Mouse (Mus musculus) liver, embryonic 16.5 days (tissue): Measurements from ENCODE around the gene Mpg. TPM values are rescaled to one million over a fixed set of nuclear protein-coding genes. Genes with fewer than 3 reads are reported as not detected.
"Not testable (repeated sequence)": the region's sequence is repeated elsewhere in the genome, so short reads cannot be mapped to it uniquely, and the experiment has no call there.

Source experiments
- ATAC-seq: fragments of 200-750 bp; cut with Nextera tagmentation; 2 replicates; pipeline ENCODE4 v1.8.0; 2017; ENCODE audit warnings: low read depth, mild to moderate bottlenecking, moderate number of reproducible peaks, moderate library complexity
- H3K27ac ChIP-seq: fragments of 300-500 bp; sonication (generic); 2 replicates; pipeline ENCODE4 v1.5.1; 2014; ENCODE audit warnings: mild to moderate bottlenecking, low read length
- H3K27me3 ChIP-seq: fragments of 300-500 bp; sonication (generic); 2 replicates; pipeline ENCODE4 v1.6.1; 2014; ENCODE audit warnings: low read depth, low read length, mixed read lengths; ENCODE audit not compliant: control insufficient read depth, insufficient read depth
- H3K36me3 ChIP-seq: fragments of 300-500 bp; sonication (generic); 2 replicates; pipeline ENCODE4 v1.6.1; 2014; ENCODE audit warnings: mild to moderate bottlenecking; ENCODE audit not compliant: control insufficient read depth, insufficient read depth
- H3K4me1 ChIP-seq: fragments of 300-500 bp; sonication (generic); 2 replicates; pipeline ENCODE4 v1.6.1; 2014; ENCODE audit warnings: low read depth, low read length, mixed read lengths; ENCODE audit not compliant: control insufficient read depth
- H3K4me2 ChIP-seq: fragments of 300-500 bp; sonication (generic); 2 replicates; pipeline ENCODE4 v1.6.1; 2014; ENCODE audit warnings: low read depth, low read length, mixed read lengths
- H3K4me3 ChIP-seq: fragments of 300-500 bp; sonication (generic); 2 replicates; pipeline ENCODE4 v1.5.1; 2014; ENCODE audit warnings: low read depth, mild to moderate bottlenecking, low read length
- H3K9ac ChIP-seq: fragments of 300-500 bp; sonication (generic); 2 replicates; pipeline ENCODE4 v1.6.1; 2014; ENCODE audit warnings: low read depth, low read length
- H3K9me3 ChIP-seq: fragments of 300-500 bp; sonication (generic); replicated peaks from 2 replicates; pipeline ENCODE4 v1.6.1; 2016; ENCODE audit warnings: low read length; ENCODE audit not compliant: control insufficient read depth
- WGBS: fragments of 180-500 bp; shearing (Covaris S2); extraction: QIAGEN DNeasy Blood & Tissue Kit; methylation state at CpG from one replicate; pipeline ENCODE4 v1.1.7; 2014; ENCODE audit not compliant: insufficient replicate concordance; 5-methylcytosine and 5-hydroxymethylcytosine counted together
- polyA plus RNA-seq: library from polyadenylated mRNA; unstranded; fragments of >200 nt; fragmentation: Nextera tagmentation; extraction: Ambion mirVana; gene quantifications from 2 replicates; pipeline ENCODE4 v1.2.1, GENCODE M21; 2015

The Mpg gene
- polyA plus RNA-seq, 1 experiment from 2014 or later: 19.6 TPM

GRCm38 (mm10) chr11:32198256-32198955, 27.9 kb upstream of the Mpg start:
- H3K27me3 ChIP-seq: no peaks in the 10 kb centered on the region
- H3K4me1 ChIP-seq: peaks cover 15% of the 10 kb centered on the region
- no peak overlapping the region for H3K4me2 ChIP-seq
- WGBS: 47% methylated on average over 14 of the region's 14 CpGs
- H3K9me3 ChIP-seq: no peaks in the 10 kb centered on the region
- no peak overlapping the region for H3K4me3 ChIP-seq
- H3K27ac ChIP-seq: no peak overlapping the region
- no peak overlapping the region for H3K9ac ChIP-seq
- no peak for ATAC-seq
- no peaks in the 10 kb centered on the region for H3K36me3 ChIP-seq

GRCm38 (mm10) chr11:32199230-32199629, 27.1 kb upstream of the Mpg start:
- no peaks in the 10 kb centered on the region for H3K9me3 ChIP-seq
- no peak overlapping the region for H3K27ac ChIP-seq
- H3K9ac ChIP-seq: no peak overlapping the region
- H3K4me2 ChIP-seq: no peak overlapping the region
- H3K4me3 ChIP-seq: no peak overlapping the region
- WGBS: 26% methylated on average over 6 of the region's 6 CpGs
- H3K4me1 ChIP-seq: peaks cover 16% of the 10 kb centered on the region
- H3K27me3 ChIP-seq: no peaks in the 10 kb centered on the region
- H3K36me3 ChIP-seq: no peaks in the 10 kb centered on the region
- ATAC-seq: no peak

GRCm38 (mm10) chr11:32200075-32200601, 26.2 kb upstream of the Mpg start, which contains the start of gene Il9r:
Gene Il9r, minus strand, starts transcription at chr11:32200279.
- ATAC-seq: no peak
- no peak within 1 kb of the TSS for H3K27ac ChIP-seq
- WGBS: 23% methylated on average over 10 of the region's 10 CpGs
- no peaks in the 10 kb centered on the region for H3K27me3 ChIP-seq
- H3K4me3 ChIP-seq: no peak within 1 kb of the TSS
- H3K9me3 ChIP-seq: no peaks in the 10 kb centered on the region
- no peak within 1 kb of the TSS for H3K9ac ChIP-seq
- no peaks in the 10 kb centered on the region for H3K36me3 ChIP-seq
- H3K4me2 ChIP-seq: no peak within 1 kb of the TSS
- peaks cover 22% of the 10 kb centered on the region for H3K4me1 ChIP-seq

GRCm38 (mm10) chr11:32200992-32201391, 25.3 kb upstream of the Mpg start:
- H3K4me1 ChIP-seq: peaks cover 22% of the 10 kb centered on the region
- ATAC-seq: not testable (repeated sequence)
- WGBS: 60% methylated on average over 1 of the region's 1 CpGs

GRCm38 (mm10) chr11:32201922-32202685, 24.2 kb upstream of the Mpg start:
- Histone ChIP-seq H3K4me3 (no peak overlapping the region), H3K4me2 (no peak overlapping the region), H3K4me1 (peaks cover 24% of the 10 kb centered on the region), H3K36me3 (no peaks in the 10 kb centered on the region), H3K27me3 (no peaks in the 10 kb centered on the region), H3K27ac (no peak overlapping the region), H3K9ac (no peak overlapping the region), H3K9me3 (no peaks in the 10 kb centered on the region)
- ATAC-seq: no peak
- WGBS: 39% methylated on average over 11 of the region's 11 CpGs

More at GRCm38 (mm10) chr11:32200992-32201391, 25.3 kb upstream of the Mpg start:
- not testable (repeated sequence) for H3K36me3 ChIP-seq, H3K27ac ChIP-seq, H3K27me3 ChIP-seq, H3K4me2 ChIP-seq, H3K9ac ChIP-seq, H3K9me3 ChIP-seq, H3K4me3 ChIP-seq

GRCm38 (mm10) chr11:32205058-32205873, 21.0 kb upstream of the Mpg start, which contains the start of gene Snrnp25:
Gene Snrnp25, plus strand, starts transcription at chr11:32205415.
- ATAC-seq: peak; percentile 100

GRCm38 (mm10) chr11:32210623-32211022, 15.7 kb upstream of the Mpg start:
- no peaks in the 10 kb centered on the region for H3K9me3 ChIP-seq
- H3K4me3 ChIP-seq: no peak overlapping the region
- WGBS: 79% methylated on average over 9 of the region's 9 CpGs
- H3K36me3 ChIP-seq: peaks cover 17% of the 10 kb centered on the region
- H3K4me2 ChIP-seq: no peak overlapping the region
- H3K4me1 ChIP-seq: peaks cover 9% of the 10 kb centered on the region
- no peak overlapping the region for H3K27ac ChIP-seq
- no peaks in the 10 kb centered on the region for H3K27me3 ChIP-seq
- ATAC-seq: no peak
- no peak overlapping the region for H3K9ac ChIP-seq

More at GRCm38 (mm10) chr11:32205058-32205873, 21.0 kb upstream of the Mpg start, which contains the start of gene Snrnp25:
- Histone ChIP-seq H3K4me2 (peak within 1 kb of the TSS; percentile 87), H3K9ac (peak within 1 kb of the TSS; percentile 84), H3K4me1 (peaks cover 19% of the 10 kb centered on the region), H3K9me3 (no peaks in the 10 kb centered on the region), H3K27me3 (no peaks in the 10 kb centered on the region), H3K4me3 (peak within 1 kb of the TSS; percentile 79), H3K27ac (peak within 1 kb of the TSS; percentile 81), H3K36me3 (peaks cover 17% of the 10 kb centered on the region)
- WGBS: under 1% methylated on average over 52 of the region's 52 CpGs

- Histone ChIP-seq H3K4me1 (peaks cover 8% of the 10 kb centered on the region), H3K9me3 (no peaks in the 10 kb centered on the region), H3K9ac (no peak overlapping the region), H3K27me3 (peaks cover 25% of the 10 kb centered on the region), H3K4me3 (no peak overlapping the region), H3K36me3 (no peaks in the 10 kb centered on the region; the same call in 1 of the 2 replicates), H3K4me2 (no peak overlapping the region), H3K27ac (no peak overlapping the region)
- no peak for ATAC-seq
- WGBS: 75% methylated on average over 18 of the region's 18 CpGs
These were observed 10.7 kb upstream of the Mpg start for GRCm38 (mm10) chr11:32215372-32216162.
